Mouse (Mus musculus) megakaryocyte-erythroid progenitor cell, adult 5-6 weeks (primary cell): Measurements from ENCODE around the gene Lrrc57. TPM values are rescaled to one million over a fixed set of nuclear protein-coding genes. Genes with fewer than 3 reads are reported as not detected.

ENCODE experiments used
- ATAC-seq: replicated peaks from 2 replicates; pipeline ENCODE4 v1.8.0; 2016; ENCODE audit warnings: mild to moderate bottlenecking, inconsistent platforms; ENCODE audit not compliant: severe bottlenecking, poor library complexity, low FRiP score, low TSS enrichment
- total RNA-seq, 2 experiments: library from RNA; stranded (forward) in 1 of 2; stranded (reverse) in 1 of 2; fragments of 200-1000, 215-1000 nt in 1 of 2; fragments of >200 nt in 1 of 2; fragmentation: Nextera tagmentation in 1 of 2; gene quantifications; 2 replicates each; pipeline ENCODE4 v1.2.3; 2014 to 2017

Gene Lrrc57
- 8.1 and 13.7 TPM in 2 replicates for total RNA-seq (2014; fragmentation: Nextera tagmentation)
- total RNA-seq (2017): 14.1 and 27.4 TPM in 2 replicates

DNA sequence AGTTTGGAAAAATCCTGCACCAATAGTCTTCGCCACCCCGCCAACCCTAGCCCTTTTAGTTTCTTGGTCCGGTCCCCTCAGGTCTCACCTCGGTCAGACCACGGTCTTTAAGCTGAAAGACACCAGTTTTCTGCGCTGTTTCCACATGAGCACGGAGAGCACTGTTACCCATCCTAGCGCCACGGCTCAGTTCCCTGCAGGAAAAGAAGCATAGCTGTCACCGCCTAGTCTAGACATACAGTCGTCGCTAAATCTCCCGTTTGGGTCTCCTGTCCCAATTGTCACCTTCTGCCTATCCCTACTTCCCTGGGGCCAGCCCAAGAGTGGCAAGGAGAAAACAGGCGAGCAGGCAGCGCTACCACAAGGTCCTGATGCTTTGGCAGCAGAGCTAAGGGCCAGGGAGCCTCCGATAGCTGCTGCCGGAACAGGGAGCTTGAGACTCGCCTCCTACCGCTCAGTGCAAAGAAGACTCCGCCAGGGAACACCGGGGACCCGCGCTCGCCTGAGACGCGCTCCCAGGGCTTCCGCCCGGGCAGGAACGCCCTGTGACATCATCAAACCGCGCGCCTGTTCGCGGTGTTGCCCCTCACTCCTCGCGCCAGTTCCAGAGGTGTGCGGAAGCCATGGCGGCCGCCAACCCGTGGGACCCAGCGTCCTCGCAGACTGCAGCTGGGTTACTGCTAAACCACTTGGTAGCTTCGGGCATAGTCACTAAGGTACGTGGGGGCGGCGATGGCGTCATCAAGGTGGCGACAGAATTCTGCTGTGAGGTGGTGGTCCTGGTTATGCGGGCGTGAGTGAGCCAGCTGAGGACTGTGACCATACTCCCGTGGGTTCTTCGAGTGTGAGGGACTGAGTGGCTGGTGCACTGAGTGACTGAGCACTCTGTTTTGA lies at the start of gene Lrrc57, which contains the start of gene Haus2:
Gene Lrrc57, minus strand, starts transcription at position 691 of the 894 bp plus-strand sequence.
Gene Haus2, plus strand, starts transcription at position 554 of the 894 bp plus-strand sequence.
- peak; percentile 93 for ATAC-seq

DNA sequence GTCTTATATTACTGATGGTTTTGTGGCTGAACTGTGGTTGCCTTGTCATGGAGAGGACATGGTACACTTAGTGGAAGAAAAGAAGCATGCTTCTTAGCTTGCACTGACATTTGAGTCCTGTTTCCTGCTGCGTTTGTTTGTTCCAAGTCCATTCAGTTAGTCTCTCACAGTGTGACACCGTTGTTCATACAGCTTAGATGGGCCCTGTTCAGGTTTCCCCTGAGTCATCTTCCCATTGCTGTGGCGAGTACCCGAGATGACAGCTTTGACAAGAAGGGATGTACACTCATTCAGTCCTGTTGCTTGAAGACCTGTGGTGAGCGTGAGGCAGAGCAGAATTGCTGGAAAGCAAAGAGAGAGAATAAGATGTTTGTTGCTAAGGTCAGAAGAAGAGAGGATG lies 49.2 kb upstream of the Lrrc57 start:
- ATAC-seq: no peak

DNA sequence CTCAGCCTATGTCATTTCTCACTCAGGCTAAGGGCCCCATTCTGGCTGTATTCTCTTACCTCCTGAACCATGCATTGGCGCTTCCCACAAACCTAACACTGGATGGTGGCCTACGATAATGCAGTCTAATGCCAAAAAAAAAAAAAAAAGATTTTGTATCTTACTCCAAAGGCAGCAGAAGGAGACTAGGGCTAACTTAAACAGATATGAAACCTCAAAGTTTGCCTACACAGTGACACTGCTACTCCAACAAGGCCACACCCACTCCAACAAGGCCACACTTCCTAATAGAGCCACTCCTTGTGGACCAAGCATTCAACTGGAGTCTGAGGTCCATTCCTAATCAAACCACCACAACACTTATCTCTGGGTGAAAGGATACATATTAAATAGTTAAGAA lies 47.4 kb upstream of the Lrrc57 start:
- ATAC-seq: peak; percentile 60

DNA sequence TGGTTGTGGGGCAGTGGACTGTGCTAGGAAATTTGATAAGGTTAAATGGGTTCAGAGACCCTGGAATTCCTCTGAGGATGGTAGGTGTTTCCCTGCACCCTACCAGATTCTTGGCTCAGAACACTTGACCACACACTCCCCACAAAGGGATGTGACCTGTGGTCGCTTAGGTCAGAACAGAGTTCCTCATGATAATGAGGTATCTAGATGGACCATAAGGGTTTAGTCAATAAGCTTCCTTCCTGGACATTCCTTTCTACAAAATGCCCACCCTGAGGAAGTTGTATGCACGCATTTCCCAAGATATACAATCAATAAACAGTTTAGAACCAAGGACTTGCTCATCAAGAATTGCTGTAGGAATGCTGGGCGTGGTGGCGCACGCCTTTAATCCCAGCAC lies 46.6 kb upstream of the Lrrc57 start:
- ATAC-seq: no peak

DNA sequence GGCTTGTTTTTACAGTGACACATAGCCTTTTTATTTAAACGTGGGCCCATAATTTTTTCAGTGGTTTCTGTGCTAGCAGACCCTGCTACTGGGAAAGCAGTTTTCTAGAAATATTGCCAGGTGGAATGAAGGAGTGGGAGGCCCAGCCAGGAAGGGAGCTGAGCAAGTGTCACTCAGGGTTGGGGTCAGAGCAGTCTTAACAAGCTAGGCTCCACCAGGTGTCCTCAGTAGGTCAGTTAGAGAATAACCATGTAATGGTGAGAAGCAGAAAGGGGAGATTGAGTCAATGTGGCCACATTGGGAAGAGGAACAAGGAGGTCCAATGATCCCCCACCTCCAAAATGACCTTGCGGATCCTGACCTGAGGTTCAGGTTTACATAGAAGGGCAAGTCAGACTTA lies 45.4 kb upstream of the Lrrc57 start:
- ATAC-seq: no peak

DNA sequence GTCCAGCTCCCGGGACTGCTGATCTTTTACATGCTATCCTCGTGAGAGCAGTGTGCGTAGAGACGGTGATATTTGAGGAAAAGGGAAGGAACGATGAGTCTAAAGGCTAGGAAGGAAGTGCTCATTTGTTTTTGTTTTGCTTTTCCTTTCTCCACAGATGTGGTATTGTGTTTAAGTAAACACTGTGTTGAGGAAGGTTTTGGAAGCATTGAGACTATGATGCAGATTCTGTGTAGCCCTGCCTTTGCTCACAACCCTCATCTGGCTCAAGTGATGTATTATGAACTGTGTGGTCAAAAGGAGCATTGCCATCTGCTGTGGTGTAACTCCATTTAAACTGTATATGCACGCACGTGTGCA lies 43.6 kb upstream of the Lrrc57 start:
- no peak for ATAC-seq

DNA sequence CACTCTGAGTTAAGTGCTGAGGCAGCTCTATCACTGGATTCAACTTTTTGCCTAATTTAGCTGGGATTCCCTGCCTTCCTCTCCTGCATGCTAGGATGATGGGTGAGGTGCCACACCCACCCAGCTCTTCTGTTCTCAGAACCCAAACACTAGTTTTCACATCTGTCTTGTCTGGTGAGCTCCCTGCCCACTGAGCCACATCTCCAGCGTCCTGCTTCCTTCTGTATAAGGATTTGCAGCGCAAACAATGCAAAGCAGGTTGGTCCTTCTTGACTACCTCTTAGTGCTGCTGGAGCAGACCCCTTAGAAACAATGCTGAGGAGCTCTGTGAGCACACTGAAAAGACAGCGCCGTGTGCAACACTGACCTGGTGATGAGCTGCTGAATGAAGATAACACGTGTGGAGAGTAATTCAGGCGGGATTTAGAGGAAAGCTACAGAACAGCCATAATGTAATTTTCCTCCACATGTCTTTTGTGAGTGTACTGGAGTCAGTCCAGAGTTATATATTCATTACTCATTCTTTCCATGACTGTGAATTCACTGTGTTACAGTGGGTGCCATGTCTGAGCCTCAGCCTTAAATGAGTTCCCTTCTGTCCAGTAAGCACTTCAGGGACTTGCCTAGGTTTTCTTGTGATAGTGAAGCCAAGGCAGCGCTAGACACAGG lies 43.1 kb upstream of the Lrrc57 start:
- no peak for ATAC-seq

DNA sequence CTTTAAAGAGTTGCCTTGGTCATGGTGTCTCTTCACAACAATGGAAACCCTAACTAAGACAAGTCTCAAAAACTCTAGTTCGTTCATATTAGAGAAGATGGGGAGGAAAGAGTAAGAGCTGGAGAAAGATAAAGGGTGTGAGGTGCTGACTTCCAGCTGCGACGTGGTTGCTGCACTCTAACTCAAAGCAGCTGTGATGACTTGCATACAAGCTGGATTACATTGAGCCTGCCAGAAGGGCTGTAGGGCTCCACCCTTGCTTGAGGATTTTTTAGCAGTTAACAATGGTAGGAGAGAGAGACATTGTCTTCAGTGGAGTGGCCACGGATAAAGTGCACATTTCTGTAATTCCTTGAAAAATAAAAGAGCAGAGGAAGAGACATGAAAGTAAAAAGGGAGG lies 37.5 kb upstream of the Lrrc57 start:
- no peak for ATAC-seq

DNA sequence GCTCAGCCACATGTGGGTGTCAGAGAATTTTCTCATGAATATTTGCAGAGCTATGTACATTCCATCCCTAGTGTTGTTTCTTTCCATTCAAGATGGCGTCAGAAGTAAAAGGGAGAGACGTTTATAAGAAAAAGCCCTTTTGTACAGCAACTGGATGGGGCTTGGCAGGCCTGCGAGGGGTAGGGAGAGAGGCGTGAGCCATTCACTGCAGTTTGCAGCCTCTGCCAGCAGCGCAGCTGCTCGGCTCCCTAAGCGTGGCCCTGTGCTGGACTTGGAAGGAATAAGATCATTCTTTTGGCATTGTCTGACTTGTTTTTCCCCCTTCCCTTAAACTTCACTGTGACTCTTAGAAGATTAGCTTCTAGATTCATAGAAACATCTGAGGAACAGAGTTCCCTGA lies 34.5 kb upstream of the Lrrc57 start:
- no peak for ATAC-seq

DNA sequence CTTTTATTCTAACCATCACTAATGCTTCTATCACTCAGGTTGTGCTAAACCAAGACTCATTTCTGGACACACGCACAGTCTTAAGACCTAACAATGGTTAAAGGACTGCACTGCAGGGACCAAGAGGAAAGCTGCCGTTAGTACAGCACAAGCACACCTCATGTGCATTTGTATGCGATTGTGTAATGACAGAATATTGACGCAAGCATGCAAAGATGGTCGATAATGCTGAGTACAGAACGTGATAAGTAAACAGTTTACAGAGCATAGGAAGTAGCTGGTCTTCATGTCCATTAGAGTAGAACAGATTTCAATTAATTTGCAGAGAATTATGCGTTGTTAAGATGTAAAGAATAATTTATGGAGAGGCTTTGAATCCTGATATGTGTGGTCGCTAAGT lies 31.5 kb upstream of the Lrrc57 start:
- ATAC-seq: no peak

DNA sequence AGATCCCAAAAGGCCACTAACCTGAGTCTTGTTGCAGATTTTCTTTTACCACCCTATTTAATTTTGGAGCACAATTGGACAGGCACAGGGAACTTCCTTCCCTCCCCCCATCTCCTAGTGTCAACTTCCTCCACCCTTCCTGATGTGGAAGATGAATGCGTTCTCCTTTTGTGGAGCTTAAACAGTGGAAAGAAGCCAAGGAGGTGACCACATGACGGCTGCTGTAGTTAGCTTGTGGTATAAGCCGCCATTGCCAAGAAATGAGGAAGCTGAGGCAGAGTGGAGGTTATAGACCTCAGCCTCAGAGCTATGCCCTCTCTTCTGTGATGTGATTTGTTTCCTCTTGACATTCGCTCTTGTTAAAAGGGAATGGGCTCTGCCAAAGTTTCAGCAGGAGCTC lies 22.6 kb upstream of the Lrrc57 start:
- ATAC-seq: no peak

DNA sequence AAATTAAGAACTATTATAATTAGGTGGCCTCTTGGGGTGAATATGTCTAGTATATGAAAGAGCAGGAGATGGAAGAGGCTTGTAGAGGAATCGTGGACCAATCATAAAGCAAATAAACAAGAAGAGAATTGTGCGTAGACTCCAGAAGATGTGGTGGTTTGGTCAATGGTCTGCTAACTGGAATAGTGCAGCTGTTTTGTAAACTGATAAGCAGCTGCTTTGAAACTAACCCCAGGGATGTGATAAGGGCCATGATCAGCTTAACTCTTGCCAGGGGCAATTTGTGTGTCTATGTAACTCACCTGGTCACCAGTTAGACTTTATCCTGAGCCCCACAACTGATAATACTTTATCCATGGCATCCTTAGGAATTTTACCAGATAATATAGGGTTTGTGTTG lies 22.2 kb upstream of the Lrrc57 start:
- no peak for ATAC-seq

DNA sequence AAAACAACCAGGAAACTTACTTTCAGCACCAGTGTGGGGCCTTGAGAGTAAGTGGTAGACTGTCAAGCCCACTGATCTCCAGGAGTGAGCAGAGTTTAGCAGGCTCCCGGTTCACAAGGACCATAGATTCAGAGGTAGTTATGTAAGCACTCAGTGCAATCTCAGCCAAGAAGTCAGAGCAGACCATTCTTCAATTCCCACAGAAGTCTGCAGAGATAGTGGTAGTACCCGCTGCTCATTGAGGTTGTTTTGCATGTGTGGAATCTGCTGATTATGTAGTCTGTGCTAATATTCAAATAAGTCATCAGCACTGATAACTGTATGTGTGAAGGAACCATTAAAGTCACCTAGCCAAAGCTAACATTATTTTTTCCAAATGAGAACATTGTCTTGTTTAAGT lies 21.3 kb upstream of the Lrrc57 start:
- ATAC-seq: no peak

DNA sequence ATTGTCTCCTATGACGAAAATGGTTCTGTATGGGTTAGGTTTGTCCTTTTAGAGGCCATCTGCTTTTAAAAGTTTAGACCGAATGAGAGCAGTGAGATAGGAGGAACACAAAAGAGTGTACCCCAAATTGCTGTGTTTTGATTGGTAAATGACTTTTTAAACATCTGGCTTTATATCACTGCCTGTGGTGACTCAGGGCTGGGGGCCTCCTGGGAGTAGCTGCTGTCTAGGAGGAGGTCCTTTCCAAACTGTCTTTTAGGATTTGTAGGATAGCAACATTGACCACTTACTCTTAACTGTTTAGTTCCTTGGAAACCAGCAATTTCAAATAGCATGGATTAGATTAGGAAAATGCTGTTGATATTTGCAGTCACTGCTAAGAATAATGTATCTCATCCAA lies 20.9 kb upstream of the Lrrc57 start:
- ATAC-seq: no peak

DNA sequence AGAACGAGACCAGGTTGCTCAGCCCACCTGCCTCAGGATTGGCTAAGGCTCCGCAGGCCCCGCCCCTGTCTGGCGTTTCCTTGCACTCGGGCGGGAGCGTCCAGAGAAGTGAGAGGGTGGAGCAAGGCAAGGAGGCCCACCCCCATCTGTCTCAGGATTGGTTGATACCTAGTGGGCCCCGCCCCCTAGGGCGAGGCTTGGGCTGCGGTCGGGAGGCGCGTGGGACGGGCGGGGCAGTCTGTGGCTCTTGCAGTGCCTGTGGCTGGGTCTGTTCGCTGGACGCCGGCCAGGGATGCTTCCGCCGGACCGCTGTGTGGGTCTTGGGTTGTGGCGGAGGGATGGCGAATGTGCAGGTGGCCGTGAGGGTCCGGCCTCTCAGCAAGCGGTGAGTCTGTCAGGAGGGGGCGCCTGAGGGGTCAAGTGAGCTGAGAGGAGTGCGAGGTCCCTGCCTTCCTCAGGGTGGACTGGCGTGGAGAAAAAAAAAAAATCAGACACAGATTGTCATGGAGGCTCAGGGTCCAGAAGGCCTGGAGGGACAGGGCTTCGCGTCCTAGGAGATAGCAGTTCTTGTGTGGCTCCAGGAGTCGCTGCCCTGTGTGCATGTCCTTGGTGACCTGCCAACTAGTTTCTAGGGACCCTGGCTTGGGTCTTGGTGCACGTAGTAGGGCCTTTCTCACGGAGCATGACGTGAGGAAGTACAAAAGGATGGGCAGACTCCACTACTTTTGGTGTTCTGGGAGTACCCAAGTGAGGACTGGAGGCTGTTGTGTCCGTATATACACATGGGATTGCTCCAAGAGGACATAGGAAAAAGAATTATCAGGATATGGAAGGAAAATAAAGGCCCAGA lies 19.8 kb upstream of the Lrrc57 start, which contains the start of gene Stard9:
Gene Stard9, plus strand, starts transcription at position 236 of the 850 bp plus-strand sequence.
- peak; percentile 99 for ATAC-seq

DNA sequence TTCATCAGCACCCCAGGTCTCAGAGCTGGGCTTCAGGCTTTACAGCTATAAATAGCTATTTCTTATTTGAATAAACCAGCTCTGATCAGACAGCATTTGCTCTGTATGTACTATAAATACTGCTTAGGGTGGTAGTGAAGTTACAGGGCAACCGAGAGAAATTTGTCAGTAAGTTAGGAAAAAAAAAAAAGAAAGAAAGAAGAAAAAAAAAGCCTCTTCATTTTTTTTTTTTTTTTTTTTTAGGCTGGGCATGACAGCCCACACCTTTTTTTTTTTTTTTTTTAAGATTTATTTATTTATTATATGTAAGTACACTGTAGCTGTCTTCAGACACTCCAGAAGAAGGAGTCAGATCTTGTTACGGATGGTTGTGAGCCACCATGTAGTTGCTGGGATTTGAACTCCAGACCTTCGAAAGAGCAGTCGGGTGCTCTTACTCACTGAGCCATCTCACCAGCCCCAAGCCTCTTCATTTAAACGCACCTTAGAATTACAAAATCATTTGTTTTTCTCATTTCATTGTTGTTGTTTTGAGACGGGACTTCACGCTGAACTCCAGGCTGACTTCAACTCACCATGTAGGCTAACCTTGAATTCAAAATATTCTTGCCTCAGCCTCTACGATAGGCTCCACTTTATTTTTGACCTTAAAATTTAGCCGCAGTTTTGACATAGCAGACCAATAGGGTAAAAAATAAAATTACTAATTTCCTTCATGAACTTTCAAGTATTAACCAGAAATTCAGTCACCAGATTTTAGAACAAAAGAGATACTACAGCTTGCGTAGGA lies 19.0 kb upstream of the Lrrc57 start:
- no peak for ATAC-seq

DNA sequence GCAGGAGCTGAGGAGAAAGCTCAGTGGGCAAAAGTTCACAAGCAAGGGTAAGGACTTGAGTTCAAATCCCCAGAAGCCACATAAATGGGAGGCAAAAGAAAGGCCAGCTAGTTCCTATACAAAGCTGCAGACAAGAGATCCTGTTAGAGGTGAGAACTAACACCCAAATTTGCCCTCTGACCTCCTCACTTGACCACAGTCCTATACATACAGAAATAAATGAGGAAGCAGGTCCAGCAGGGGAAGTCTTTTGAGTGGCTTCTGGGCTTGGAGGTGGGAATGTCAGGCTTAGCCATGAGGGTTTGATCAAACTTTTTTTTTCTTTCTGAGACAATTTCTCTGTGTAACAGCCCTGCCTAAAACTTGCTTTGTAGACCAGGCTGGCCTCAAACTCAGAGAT lies 13.6 kb upstream of the Lrrc57 start:
- no peak for ATAC-seq

DNA sequence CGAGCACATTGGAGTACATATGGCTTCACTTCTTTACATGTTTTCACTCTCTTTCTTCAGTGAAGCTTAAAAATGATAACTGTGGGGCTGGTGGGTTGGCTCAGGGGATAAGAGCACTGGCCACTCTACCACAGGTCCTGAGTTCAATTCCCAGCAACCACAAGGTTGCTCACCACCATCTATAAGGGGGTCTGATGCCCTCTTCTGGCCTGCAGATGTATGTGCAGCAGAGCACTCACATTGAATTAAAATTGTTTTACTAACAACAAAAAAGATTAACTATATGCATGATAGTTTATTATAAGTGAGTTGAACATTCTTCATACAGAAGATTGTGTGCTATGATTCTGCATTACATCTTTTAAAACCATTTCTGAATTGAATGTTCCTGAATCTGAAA lies 10.2 kb upstream of the Lrrc57 start:
- ATAC-seq: no peak
